Mouse (Mus musculus): ENCODE results near the gene Vmn1r200. TPM values are rescaled to one million over a fixed set of nuclear protein-coding genes. Genes with fewer than 3 reads are reported as not detected.

Vmn1r200 gene
- total RNA-seq (2021), result not detected
- long read RNA-seq, experiment 1, result 0 reads
- long read RNA-seq, experiment 2, result 0 reads

DNA sequence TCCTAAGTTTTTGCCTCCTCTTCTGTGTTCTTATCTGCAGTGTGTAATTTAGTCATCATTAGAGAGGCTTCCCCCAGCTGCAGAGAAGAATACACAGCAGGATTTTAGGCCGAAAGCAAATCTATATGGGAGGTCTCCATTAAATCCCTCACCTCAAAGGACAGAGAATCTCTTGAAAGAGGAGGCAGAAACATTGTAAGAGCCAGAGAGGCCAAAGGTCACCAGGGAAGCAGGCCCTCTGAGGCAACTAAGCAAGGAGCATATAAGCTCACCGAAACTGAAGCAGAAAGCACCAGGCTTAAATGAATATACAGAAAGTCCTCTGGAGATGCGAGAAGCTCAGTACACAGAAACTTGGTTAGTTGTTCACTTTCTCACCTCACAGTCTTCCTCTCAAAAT lies at the start of gene Vmn1r200:
TSS of gene Vmn1r200 (plus strand) at position 301 of the 400 bp plus-strand sequence.
- DNase-seq, result no peak

DNA sequence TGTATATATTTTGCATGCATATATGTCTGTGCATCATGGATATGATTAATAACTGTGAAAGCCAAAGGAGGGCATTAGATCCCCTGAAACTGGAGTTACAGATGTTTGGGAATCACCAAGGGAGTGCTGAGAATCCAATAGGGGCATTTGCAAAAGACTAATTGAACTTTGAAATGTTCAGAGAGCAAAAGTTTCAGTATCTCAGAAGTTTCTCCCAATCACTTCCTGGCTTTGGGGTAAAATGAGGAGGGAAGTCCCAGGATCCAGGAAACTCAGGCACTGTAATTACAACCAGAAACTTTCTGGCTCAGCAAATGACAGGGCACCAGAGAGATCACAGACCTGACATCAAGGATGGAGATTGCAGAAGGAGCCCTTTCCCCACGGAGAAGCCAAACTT lies 40.1 kb upstream of the Vmn1r200 start, which contains the start of gene Vmn1r198:
TSS of gene Vmn1r198 (plus strand) at position 301 of the 400 bp plus-strand sequence.
- DNase-seq, result no peak

DNA sequence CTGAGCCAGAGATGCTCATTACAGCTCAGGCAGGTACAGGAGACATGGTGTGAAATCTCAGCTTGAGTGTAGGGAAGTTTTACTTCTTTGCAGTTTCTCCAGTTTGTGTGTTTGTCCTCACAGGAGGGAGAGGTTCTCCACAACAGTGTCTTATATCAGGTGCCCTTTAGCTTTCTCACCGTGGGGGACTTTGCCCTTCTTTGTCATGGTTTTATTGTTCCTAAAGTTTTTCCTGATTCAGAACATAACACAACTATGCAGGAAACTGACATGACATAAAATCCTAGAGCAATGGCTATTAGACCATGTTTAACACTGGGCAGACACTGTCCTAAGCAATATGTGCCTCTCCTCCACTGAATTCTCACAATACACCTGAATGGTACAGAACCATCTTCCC lies 39.4 kb upstream of the Vmn1r200 start:
- DNase-seq, result no peak

DNA sequence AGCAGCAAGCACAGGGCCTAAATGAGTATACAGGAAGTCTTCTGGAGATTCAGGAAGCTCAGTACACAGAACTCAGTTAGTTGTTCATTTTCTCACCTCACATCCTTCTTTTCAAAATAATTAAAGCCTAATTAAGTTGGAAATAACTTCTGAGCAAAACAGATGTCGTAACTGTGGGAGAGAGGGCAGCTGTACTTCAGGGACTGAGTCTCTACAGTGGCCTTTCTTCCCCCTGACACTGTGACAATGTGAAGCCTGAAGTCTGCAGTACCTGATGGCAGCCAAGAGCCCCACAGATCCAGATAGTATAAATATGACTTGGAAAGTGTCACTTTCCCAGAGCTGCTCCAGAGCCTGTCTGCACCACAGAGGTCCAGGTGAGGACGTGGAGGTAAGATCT lies 10.7 kb upstream of the Vmn1r200 start, which contains the start of gene Vmn1r199:
TSS of gene Vmn1r199 (plus strand) at position 301 of the 400 bp plus-strand sequence.
- no peak for DNase-seq

DNA sequence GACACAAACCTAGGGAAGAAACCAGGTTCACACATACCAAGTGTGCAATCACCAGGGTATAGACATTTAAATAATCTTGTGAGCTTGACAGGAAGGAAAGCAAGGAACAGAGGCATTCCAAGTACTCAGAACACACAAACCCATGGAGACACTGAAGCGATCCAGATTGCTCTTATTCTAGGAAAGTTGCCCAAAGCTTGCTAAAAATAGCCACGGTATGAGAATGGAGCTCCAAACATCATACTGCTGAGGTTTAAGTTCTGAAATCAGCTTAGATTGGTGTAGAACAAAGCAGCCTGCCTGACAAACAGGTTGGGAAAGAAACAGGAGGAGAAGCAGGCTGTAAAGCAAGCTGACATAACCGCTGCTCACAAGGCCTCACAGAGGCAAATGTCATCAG lies 9.0 kb upstream of the Vmn1r200 start:
- DNase-seq, result peak; percentile 7

DNA sequence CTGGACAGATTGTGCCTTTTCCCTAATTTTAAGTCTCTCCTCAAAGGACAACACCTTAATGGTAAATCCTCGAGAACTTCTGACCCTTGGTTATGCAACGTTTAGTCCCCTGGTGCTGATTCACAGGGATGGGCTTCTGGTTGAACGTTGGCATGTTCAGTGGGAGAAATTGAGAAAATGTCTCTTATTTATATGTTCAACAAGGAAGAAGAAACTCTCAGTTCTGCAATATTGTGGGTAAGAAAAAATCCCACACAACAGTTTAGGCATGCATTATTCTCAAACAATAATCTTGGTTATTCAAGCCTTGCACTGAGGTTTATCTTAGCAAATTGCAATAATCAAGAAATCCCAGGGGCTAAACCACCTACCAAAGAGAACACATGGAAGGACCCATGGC lies 6.8 kb upstream of the Vmn1r200 start:
- no peak for DNase-seq

DNA sequence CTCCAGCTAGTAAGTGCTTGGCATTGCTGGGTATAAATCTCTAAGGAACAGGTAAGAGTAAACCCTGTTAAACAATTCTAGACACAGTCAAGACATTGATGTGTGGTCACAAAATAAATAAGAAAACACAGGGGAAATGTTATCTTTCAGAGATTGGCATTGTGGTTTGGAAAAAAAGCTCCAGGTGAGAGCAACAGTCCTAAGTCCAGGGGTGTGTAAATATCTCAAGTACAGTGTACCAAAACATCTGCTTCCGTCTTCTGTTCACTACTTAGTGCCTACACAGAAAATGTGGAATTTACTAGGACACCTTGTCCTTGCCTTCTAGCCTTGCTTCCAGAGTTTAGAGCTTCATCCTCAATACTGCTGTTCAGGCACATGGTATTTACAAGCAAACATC lies 3.1 kb upstream of the Vmn1r200 start:
- DNase-seq, result no peak

DNA sequence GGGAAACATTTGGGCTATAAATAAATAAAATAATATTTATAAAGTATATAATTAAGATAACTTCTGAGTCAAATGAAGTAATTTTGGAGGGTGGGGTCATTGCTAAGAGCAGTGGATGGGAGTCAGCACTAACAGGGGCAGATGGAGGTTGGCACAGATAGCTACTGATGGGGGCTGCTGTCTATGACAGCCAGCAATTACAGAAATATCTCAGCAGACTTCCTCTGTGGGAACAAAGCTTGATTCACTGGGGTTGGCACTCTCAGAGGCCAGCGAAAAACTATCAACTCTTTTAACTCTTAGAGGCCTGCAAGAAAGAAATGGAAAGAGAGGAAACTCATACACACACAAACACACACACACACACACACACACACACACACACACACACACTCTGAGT lies 12.8 kb downstream of the Vmn1r200 start:
- no peak for DNase-seq

Other genes starting within 250 kb of the Vmn1r200 start
- gene Vmn1r191, start 206.4 kb upstream of the Vmn1r200 start, total RNA-seq (2021), result not detected
- gene Vmn1r192, start 199.2 kb upstream of the Vmn1r200 start, total RNA-seq (2021), result not detected
- gene Vmn1r193, start 167.2 kb upstream of the Vmn1r200 start, total RNA-seq (2021), result not detected
- gene Vmn1r194, start 146.2 kb upstream of the Vmn1r200 start, total RNA-seq (2021), result not detected
- gene Vmn1r195, start 119.9 kb upstream of the Vmn1r200 start, total RNA-seq (2021), result not detected
- gene Vmn1r196, start 100.5 kb upstream of the Vmn1r200 start, total RNA-seq (2021), result not detected
- gene Vmn1r197, start 65.8 kb upstream of the Vmn1r200 start, total RNA-seq (2021), result not detected
- gene Vmn1r198, start 40.0 kb upstream of the Vmn1r200 start, total RNA-seq (2021), result not detected
- gene Vmn1r199, start 10.6 kb upstream of the Vmn1r200 start, total RNA-seq (2021), result not detected
- not detected for gene Vmn1r201, start 81.5 kb downstream of the Vmn1r200 start, total RNA-seq (2021)
- gene Vmn1r202, start 115.0 kb downstream of the Vmn1r200 start, total RNA-seq (2021), result under 1 TPM in 1 of 2 experiments, not detected in 1; 0.06 TPM
- not detected for gene Vmn1r203, start 127.7 kb downstream of the Vmn1r200 start, total RNA-seq (2021)
- gene Vmn1r204, start 162.8 kb downstream of the Vmn1r200 start, total RNA-seq (2021), result not detected
- gene Vmn1r205, start 202.6 kb downstream of the Vmn1r200 start, total RNA-seq (2021), result not detected
- gene Vmn1r206, start 233.9 kb downstream of the Vmn1r200 start, total RNA-seq (2021), result not detected

Measured in adrenal gland, postnatal 10 days (tissue).